Mouse (Mus musculus) heart, embryonic 10.5 days (tissue): ENCODE measurements around the gene Med31. TPM values are rescaled to one million over a fixed set of nuclear protein-coding genes. Genes with fewer than 3 reads are reported as not detected.
"Not testable (repeated sequence)": the region's sequence is repeated elsewhere in the genome, so short reads cannot be mapped to it uniquely, and the experiment has no call there.

ENCODE experiments used
- DNase-seq: peaks from one replicate; pipeline ENCODE4 v3.0.0-alpha.2; 2017; ENCODE audit warnings: low spot score
- H3K27ac ChIP-seq: fragments of 300-500 bp; sonication (generic); 2 replicates; pipeline ENCODE4 v1.5.1; 2016; ENCODE audit warnings: mild to moderate bottlenecking
- H3K27me3 ChIP-seq: fragments of 300-500 bp; sonication (generic); 2 replicates; pipeline ENCODE4 v1.6.1; 2016; ENCODE audit warnings: mild to moderate bottlenecking; ENCODE audit not compliant: poor library complexity, insufficient read depth, severe bottlenecking
- H3K36me3 ChIP-seq: fragments of 300-500 bp; sonication (generic); 2 replicates; pipeline ENCODE4 v1.6.1; 2016; ENCODE audit warnings: mild to moderate bottlenecking, moderate library complexity
- H3K4me1 ChIP-seq: fragments of 300-500 bp; sonication (generic); 2 replicates; pipeline ENCODE4 v1.6.1; 2016; ENCODE audit warnings: mild to moderate bottlenecking
- H3K4me3 ChIP-seq: fragments of 300-500 bp; sonication (generic); 2 replicates; pipeline ENCODE4 v1.5.1; 2016; ENCODE audit warnings: mild to moderate bottlenecking, moderate library complexity
- H3K9me3 ChIP-seq: fragments of 300-500 bp; sonication (generic); 2 replicates; pipeline ENCODE4 v1.6.1; 2016; ENCODE audit warnings: mild to moderate bottlenecking, moderate library complexity
- WGBS: fragments of 180-500 bp; shearing (Covaris S2); methylation state at CpG from one replicate; pipeline ENCODE4 v1.1.7; 2016; 5-methylcytosine and 5-hydroxymethylcytosine counted together
- polyA plus RNA-seq: library from polyadenylated mRNA; unstranded; fragments of >200 nt; fragmentation: Nextera tagmentation; extraction: Ambion mirVana; gene quantifications from 2 replicates; pipeline ENCODE4 v1.2.1, GENCODE M21; 2016

Med31 gene
- polyA plus RNA-seq, 1 experiment from 2014 or later: 36.9 TPM

DNA sequence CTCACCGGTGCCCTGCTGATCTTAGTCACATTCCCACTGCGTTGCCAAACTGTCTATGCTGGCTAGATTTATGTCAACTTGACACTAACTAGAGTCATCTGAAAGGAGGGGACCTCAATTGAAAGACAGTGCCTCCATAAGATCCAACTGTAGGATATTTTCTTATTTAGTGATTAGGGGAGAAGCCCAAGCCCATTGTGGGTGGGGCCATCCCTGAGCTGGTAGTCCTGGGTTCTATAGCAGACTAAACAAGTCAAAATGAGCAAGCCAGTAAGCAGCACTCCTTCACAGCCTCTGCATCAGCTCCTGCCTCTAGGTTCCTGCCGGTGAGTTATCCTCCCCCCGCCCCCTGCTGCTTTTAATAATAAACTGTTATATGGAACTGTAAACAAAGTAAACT lies 34.3 kb downstream of the Med31 start:
- H3K27ac ChIP-seq: no peak overlapping the region
- H3K4me3 ChIP-seq: no peak overlapping the region
- WGBS: 89% methylated on average over 4 of the region's 4 CpGs
- no peaks in the 10 kb centered on the region for H3K27me3 ChIP-seq
- peaks cover 39% of the 10 kb centered on the region for H3K36me3 ChIP-seq
- no peaks in the 10 kb centered on the region for H3K4me1 ChIP-seq
- H3K9me3 ChIP-seq: no peaks in the 10 kb centered on the region
- no peak for DNase-seq

- no peak for DNase-seq
- no peaks in the 10 kb centered on the region for H3K4me1 ChIP-seq
- 91% methylated on average over 5 of the region's 5 CpGs for WGBS
- no peak overlapping the region for H3K27ac ChIP-seq
- H3K9me3 ChIP-seq: no peaks in the 10 kb centered on the region
- no peaks in the 10 kb centered on the region for H3K27me3 ChIP-seq
- no peak overlapping the region for H3K4me3 ChIP-seq
- peaks cover 40% of the 10 kb centered on the region for H3K36me3 ChIP-seq
These were observed 34.8 kb downstream of the Med31 start for GRCm38 (mm10) chr11:72180556-72180955.

- H3K9me3 ChIP-seq: no peaks in the 10 kb centered on the region
- 76% methylated on average over 3 of the region's 3 CpGs for WGBS
- no peak overlapping the region for H3K4me3 ChIP-seq
- H3K27me3 ChIP-seq: no peaks in the 10 kb centered on the region
- H3K36me3 ChIP-seq: peaks cover 61% of the 10 kb centered on the region
- no peak for DNase-seq
- no peaks in the 10 kb centered on the region for H3K4me1 ChIP-seq
- no peak overlapping the region for H3K27ac ChIP-seq
These were observed 38.8 kb downstream of the Med31 start for GRCm38 (mm10) chr11:72176553-72176952.

GRCm38 (mm10) chr11:72175966-72176365 lies 39.4 kb downstream of the Med31 start:
- no peak overlapping the region for H3K27ac ChIP-seq
- H3K27me3 ChIP-seq: no peaks in the 10 kb centered on the region
- peaks cover 57% of the 10 kb centered on the region for H3K36me3 ChIP-seq
- no peaks in the 10 kb centered on the region for H3K9me3 ChIP-seq
- no peak overlapping the region for H3K4me3 ChIP-seq
- DNase-seq: no peak
- no peaks in the 10 kb centered on the region for H3K4me1 ChIP-seq
- 88% methylated on average over 5 of the region's 5 CpGs for WGBS

DNA sequence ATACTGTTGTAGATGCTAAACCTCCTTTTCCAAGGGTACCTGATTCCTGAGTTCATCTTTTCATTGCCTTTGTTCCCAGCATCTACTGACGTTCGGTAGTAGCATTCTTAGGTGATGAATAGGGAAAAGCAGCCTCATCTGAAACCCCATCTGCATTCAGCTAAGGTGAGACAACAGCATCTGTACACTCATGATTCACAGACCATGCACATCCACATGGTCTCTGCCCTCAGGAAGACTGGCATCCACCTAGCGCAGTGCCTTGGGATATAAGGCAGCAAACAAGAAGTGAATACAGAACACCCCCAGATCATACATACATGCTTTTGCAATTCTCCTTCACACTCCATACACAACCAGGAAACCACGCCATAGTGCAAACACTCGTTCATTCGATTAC lies 40.7 kb downstream of the Med31 start:
- Histone ChIP-seq H3K4me3 (no peak overlapping the region), H3K9me3 (no peaks in the 10 kb centered on the region), H3K36me3 (peaks cover 59% of the 10 kb centered on the region), H3K27ac (no peak overlapping the region), H3K4me1 (no peaks in the 10 kb centered on the region), H3K27me3 (no peaks in the 10 kb centered on the region)
- peak; percentile 58 for DNase-seq
- WGBS: 95% methylated on average over 6 of the region's 6 CpGs

DNA sequence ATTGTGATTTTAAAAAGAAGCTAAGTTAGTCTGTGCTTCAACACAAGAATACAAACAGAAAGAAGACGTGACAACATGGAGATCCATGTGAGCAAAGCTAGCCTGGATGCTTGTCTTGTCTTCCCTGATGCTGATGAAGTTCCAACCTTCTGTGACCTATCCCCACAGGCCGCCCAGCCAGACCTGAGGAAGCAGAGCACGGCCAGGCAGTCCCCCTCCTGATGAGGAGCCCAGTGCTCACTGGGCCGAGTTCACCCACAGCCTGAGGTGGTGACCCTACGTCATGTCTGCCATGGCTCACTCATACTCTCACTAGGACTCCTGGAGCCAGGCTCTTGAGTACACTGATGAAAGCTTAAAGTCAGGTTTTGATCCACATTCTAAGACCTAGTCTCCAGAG lies 41.9 kb downstream of the Med31 start:
- no peaks in the 10 kb centered on the region for H3K27me3 ChIP-seq
- H3K9me3 ChIP-seq: no peaks in the 10 kb centered on the region
- no peak overlapping the region for H3K27ac ChIP-seq
- peaks cover 62% of the 10 kb centered on the region for H3K36me3 ChIP-seq
- H3K4me1 ChIP-seq: no peaks in the 10 kb centered on the region
- DNase-seq: peak; percentile 64
- WGBS: 83% methylated on average over 5 of the region's 5 CpGs
- H3K4me3 ChIP-seq: no peak overlapping the region

GRCm38 (mm10) chr11:72171906-72172305 lies 43.5 kb downstream of the Med31 start:
- H3K4me3 ChIP-seq, H3K9me3 ChIP-seq: not testable (repeated sequence)

GRCm38 (mm10) chr11:72169871-72170270 lies 45.5 kb downstream of the Med31 start:
- DNase-seq: peak; percentile 48
- H3K4me3 ChIP-seq: no peak overlapping the region
- H3K4me1 ChIP-seq: no peaks in the 10 kb centered on the region
- H3K36me3 ChIP-seq: peaks cover 60% of the 10 kb centered on the region
- WGBS: 90% methylated on average over 4 of the region's 4 CpGs
- no peaks in the 10 kb centered on the region for H3K9me3 ChIP-seq
- no peak overlapping the region for H3K27ac ChIP-seq
- no peaks in the 10 kb centered on the region for H3K27me3 ChIP-seq

More at GRCm38 (mm10) chr11:72171906-72172305, 43.5 kb downstream of the Med31 start:
- not testable (repeated sequence) for H3K27me3 ChIP-seq, H3K27ac ChIP-seq, H3K4me1 ChIP-seq
- peaks cover 59% of the 10 kb centered on the region for H3K36me3 ChIP-seq
- WGBS: 78% methylated on average over 4 of the region's 4 CpGs
- DNase-seq: peak; percentile 41

- Histone ChIP-seq H3K9me3 (no peaks in the 10 kb centered on the region), H3K4me3 (no peak overlapping the region), H3K27me3 (no peaks in the 10 kb centered on the region), H3K36me3 (peaks cover 60% of the 10 kb centered on the region), H3K4me1 (no peaks in the 10 kb centered on the region), H3K27ac (no peak overlapping the region)
- no peak for DNase-seq
- 86% methylated on average over 2 of the region's 2 CpGs for WGBS
These were observed 52.2 kb downstream of the Med31 start for GRCm38 (mm10) chr11:72163198-72163597.

Other genes with a start within 250 kb of the Med31 start
- gene Aipl1, start 178.1 kb downstream of the Med31 start, polyA plus RNA-seq: 1.7 and 2.0 TPM in 2 replicates
- gene Pimreg, start 173.6 kb downstream of the Med31 start, polyA plus RNA-seq: 121 and 150 TPM in 2 replicates
- gene Pitpnm3, start 79.8 kb downstream of the Med31 start, polyA plus RNA-seq: 0.09 and 0.20 TPM in 2 replicates
- 0.10 and 0.24 TPM in 2 replicates for gene Gm43951, start 8.8 kb downstream of the Med31 start, polyA plus RNA-seq
- gene 4933427D14Rik, start 8.1 kb downstream of the Med31 start, polyA plus RNA-seq: 7.1 and 9.4 TPM in 2 replicates
- 161 and 183 TPM in 2 replicates for gene Txndc17, start 8.0 kb downstream of the Med31 start, polyA plus RNA-seq
- 0.18 and 0.26 TPM in 2 replicates for gene Slc13a5, start 51.6 kb upstream of the Med31 start, polyA plus RNA-seq
- gene Xaf1, start 86.0 kb upstream of the Med31 start, polyA plus RNA-seq: 1.5 and 1.6 TPM in 2 replicates
- not detected in 2 replicates for gene Fbxo39, start 98.9 kb upstream of the Med31 start, polyA plus RNA-seq
- gene Tekt1, start 146.8 kb upstream of the Med31 start, polyA plus RNA-seq: 0.39 and 2.0 TPM in 2 replicates
- 148 and 184 TPM in 2 replicates for gene Smtnl2, start 196.1 kb upstream of the Med31 start, polyA plus RNA-seq
- gene Ggt6, start 219.9 kb upstream of the Med31 start, polyA plus RNA-seq: not detected in 2 replicates
- 133 and 186 TPM in 2 replicates for gene Mybbp1a, start 225.8 kb upstream of the Med31 start, polyA plus RNA-seq